Mouse (Mus musculus): Measurements from ENCODE around the gene Pex11b.
A peak's percentile ranks its signal among the peaks of the same experiment; 100 is the strongest.

The Pex11b gene

DNA sequence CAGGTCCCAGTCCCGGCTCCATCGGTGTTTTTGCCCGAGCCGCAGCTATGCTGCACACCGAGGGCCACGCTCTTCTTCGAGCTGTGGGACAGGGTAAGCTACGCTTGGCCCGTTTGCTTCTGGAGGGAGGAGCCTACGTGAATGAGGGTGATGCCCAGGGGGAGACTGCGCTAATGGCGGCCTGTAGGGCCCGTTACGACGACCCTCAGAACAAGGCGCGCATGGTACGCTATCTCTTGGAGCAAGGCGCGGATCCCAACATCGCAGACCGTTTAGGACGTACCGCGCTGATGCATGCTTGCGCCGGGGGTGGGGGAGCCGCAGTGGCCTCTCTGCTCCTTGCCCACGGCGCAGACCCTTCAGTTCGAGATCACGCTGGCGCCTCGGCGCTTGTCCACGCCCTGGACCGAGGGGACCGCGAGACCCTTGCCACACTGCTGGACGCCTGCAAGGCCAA lies 37.7 kb upstream of the Pex11b start:
- peaks cover 51% of the 10 kb centered on the region for H3K27me3 ChIP-seq (ENCODE audit: insufficient read depth, low read length)
- no peaks in the 10 kb centered on the region for H3K36me3 ChIP-seq (ENCODE audit: insufficient read depth, low read length)
- no peaks in the 10 kb centered on the region for H3K9me3 ChIP-seq (ENCODE audit: low read length)
- peaks cover 83% of the 10 kb centered on the region for H3K4me1 ChIP-seq (replicated peaks; ENCODE audit: low read depth, low read length)
- H3K4me3 ChIP-seq (replicated peaks; ENCODE audit: low read length): peak overlapping the region; percentile 81
- TF ChIP-seq POU5F1 (IDR thresholded peaks at IDR 0.05; ENCODE audit: borderline replicate concordance, low read length): no peak
- no peak for TF ChIP-seq CTCF (conservative IDR thresholded peaks at IDR 0.05; ENCODE audit: low read length)
- no peak for TF ChIP-seq NANOG (IDR thresholded peaks at IDR 0.05; ENCODE audit: borderline replicate concordance, low read length)

DNA sequence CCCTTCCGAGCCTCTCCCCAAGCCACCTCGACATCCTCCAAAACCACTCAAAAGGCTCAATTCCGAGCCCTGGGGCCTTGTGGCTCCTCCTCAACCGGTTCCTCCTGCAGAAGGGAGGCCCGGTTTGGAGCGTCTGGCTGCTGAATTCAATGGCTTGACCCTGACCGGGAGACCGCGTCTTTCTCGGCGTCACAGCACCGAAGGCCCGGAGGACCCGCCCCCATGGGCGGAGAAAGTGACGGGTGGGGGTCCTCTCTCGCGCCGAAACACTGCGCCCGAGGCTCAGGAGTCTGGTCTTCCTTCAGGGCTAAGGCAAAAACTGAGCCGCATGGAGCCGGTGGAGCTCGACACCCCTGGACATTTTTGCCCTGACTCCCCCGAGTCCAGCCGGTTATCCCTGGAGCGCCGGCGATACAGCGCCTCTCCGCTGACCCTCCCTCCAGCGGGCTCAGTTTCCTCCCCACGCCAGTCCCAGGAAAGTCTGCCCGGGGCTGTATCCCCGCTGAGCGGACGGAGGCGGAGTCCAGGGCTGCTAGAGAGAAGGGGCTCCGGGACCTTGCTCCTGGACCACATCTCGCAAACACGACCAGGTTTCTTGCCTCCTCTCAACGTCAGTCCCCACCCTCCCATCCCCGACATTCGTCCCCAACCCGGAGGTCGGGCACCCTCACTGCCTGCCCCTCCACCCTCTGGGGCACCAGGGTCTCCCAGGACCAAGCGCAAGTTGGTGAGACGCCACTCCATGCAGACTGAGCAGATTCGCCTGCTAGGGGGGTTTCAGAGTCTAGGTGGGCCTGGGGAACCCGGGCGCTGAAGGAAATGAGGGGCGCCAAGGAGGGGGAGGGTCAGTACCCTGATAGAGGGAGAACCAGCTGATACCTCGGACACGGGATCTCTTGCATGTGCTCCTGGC lies 36.8 kb upstream of the Pex11b start:
- H3K9me3 ChIP-seq (ENCODE audit: low read length): no peaks in the 10 kb centered on the region
- H3K27me3 ChIP-seq (ENCODE audit: insufficient read depth, low read length): peaks cover 60% of the 10 kb centered on the region
- H3K4me1 ChIP-seq (replicated peaks; ENCODE audit: low read depth, low read length): peaks cover 83% of the 10 kb centered on the region
- peak overlapping the region; percentile 81 for H3K4me3 ChIP-seq (replicated peaks; ENCODE audit: low read length)
- TF ChIP-seq CTCF (conservative IDR thresholded peaks at IDR 0.05; ENCODE audit: low read length): no peak
- TF ChIP-seq NANOG (IDR thresholded peaks at IDR 0.05; ENCODE audit: borderline replicate concordance, low read length): no peak
- no peak for TF ChIP-seq POU5F1 (IDR thresholded peaks at IDR 0.05; ENCODE audit: borderline replicate concordance, low read length)
- H3K36me3 ChIP-seq (ENCODE audit: insufficient read depth, low read length): no peaks in the 10 kb centered on the region

DNA sequence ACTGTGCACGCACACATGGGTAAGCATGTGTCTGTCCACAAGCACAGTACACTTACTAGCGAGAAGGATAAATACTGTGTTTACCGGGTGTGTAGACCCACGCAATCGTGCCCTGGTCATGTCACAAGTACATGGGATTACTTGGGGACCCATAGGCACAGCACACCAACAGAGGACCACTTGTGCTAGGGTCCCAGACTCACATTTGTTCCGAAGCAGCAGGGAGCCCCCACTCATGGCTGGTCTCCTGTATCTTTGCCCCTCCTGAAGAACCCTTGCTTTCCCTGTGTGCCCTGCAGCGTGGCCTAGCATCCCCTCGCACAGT lies 36.1 kb upstream of the Pex11b start:
- H3K4me3 ChIP-seq (replicated peaks; ENCODE audit: low read length): peak overlapping the region; percentile 81
- H3K36me3 ChIP-seq (ENCODE audit: insufficient read depth, low read length): no peaks in the 10 kb centered on the region
- no peaks in the 10 kb centered on the region for H3K9me3 ChIP-seq (ENCODE audit: low read length)
- peaks cover 82% of the 10 kb centered on the region for H3K4me1 ChIP-seq (replicated peaks; ENCODE audit: low read depth, low read length)
- TF ChIP-seq CTCF (conservative IDR thresholded peaks at IDR 0.05; ENCODE audit: low read length) (no peak), POU5F1 (IDR thresholded peaks at IDR 0.05; ENCODE audit: borderline replicate concordance, low read length) (no peak), NANOG (IDR thresholded peaks at IDR 0.05; ENCODE audit: borderline replicate concordance, low read length) (no peak)
- peaks cover 60% of the 10 kb centered on the region for H3K27me3 ChIP-seq (ENCODE audit: insufficient read depth, low read length)

DNA sequence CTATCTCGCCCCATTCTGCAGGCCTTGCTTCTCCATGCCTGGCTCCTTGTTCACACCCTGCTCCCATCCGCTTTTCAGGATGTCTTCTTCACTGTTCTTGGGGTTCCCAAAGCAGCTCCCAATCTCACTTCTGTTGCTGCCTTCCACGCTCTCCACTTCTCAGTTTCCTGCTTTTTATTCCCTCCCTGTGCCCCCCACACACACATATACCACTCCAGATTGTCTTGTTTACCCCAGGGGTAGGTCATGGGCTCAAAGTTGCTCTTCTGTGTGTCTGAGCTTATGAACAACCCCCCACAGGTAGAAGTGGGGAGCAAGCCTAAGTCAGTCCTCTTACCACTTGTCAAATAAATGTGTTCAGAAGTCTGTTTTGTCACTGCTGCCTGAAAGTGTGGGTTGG lies 35.8 kb upstream of the Pex11b start:
- H3K36me3 ChIP-seq (ENCODE audit: insufficient read depth, low read length): no peaks in the 10 kb centered on the region
- TF ChIP-seq NANOG (IDR thresholded peaks at IDR 0.05; ENCODE audit: borderline replicate concordance, low read length) (no peak), CTCF (conservative IDR thresholded peaks at IDR 0.05; ENCODE audit: low read length) (no peak), POU5F1 (IDR thresholded peaks at IDR 0.05; ENCODE audit: borderline replicate concordance, low read length) (no peak)
- peaks cover 60% of the 10 kb centered on the region for H3K27me3 ChIP-seq (ENCODE audit: insufficient read depth, low read length)
- H3K4me1 ChIP-seq (replicated peaks; ENCODE audit: low read depth, low read length): peaks cover 82% of the 10 kb centered on the region
- no peaks in the 10 kb centered on the region for H3K9me3 ChIP-seq (ENCODE audit: low read length)
- no peak overlapping the region for H3K4me3 ChIP-seq (replicated peaks; ENCODE audit: low read length)

DNA sequence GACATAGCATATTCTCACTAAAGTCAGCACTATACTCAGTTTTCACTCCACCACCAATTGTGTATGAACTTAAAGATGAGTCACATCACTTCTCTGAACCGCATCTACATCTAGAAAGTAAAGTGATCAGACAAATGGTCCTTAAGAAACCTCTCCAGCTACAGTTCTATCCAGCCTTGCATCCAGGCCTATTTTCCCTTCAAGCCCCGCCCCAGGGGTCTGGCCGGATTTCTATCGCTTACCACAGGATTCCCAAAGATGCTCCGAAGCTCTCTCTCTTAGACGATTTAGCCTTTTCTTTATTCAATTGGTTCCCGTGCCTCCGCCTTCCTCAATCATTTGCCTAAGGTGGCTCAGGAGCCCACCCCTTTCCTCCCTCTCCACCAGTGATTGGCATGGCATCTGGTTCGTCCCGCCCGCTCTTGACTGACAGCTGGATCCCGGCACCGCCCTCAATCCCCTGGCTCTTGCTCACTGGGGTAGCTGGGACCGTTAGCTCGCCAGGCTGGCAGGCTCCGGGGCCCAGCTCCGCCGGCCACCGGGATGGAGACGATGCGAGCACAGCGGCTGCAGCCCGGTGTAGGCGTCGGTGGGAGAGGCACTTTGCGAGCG lies 34.4 kb upstream of the Pex11b start, which contains the start of gene Lix1l:
TSS of gene Lix1l (plus strand) at position 511 of the 612 bp plus-strand sequence.
- Histone ChIP-seq H3K4me1 (replicated peaks; ENCODE audit: low read depth, low read length) (peaks cover 71% of the 10 kb centered on the region), H3K27me3 (ENCODE audit: insufficient read depth, low read length) (peaks cover 56% of the 10 kb centered on the region), H3K9me3 (ENCODE audit: low read length) (no peaks in the 10 kb centered on the region), H3K36me3 (ENCODE audit: insufficient read depth, low read length) (no peaks in the 10 kb centered on the region), H3K4me3 (replicated peaks; ENCODE audit: low read length) (peak within 1 kb of the TSS; percentile 83)
- TF ChIP-seq POU5F1 (IDR thresholded peaks at IDR 0.05; ENCODE audit: borderline replicate concordance, low read length): no peak
- no peak for TF ChIP-seq CTCF (conservative IDR thresholded peaks at IDR 0.05; ENCODE audit: low read length)
- TF ChIP-seq NANOG (IDR thresholded peaks at IDR 0.05; ENCODE audit: borderline replicate concordance, low read length): no peak

DNA sequence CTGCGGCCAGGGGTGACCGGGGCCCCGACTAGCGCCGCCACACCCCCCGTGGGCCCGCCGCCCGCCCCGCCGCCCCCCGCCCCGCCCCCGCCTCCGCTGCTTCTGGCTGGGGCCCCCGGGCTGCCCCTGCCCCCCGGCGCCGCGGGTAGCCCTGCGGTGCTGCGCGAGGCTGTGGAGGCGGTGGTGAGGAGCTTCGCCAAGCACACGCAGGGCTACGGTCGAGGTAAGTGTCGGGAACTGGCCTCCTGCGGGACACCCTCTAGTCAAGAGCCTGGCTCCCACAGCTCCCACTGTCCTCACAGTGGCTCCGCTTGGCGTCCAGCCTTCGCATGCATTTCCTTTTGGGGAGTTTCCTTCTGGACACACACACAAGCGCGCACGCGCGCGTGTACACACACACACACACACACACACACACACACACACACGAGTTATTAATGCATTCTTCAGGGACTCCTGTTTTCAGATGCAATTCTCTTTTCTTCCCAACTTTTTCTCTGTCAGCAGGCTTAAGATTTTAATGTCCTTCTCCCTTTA lies 33.9 kb upstream of the Pex11b start:
- Histone ChIP-seq H3K4me1 (replicated peaks; ENCODE audit: low read depth, low read length) (peaks cover 66% of the 10 kb centered on the region), H3K36me3 (ENCODE audit: insufficient read depth, low read length) (no peaks in the 10 kb centered on the region), H3K4me3 (replicated peaks; ENCODE audit: low read length) (peak overlapping the region; percentile 83), H3K9me3 (ENCODE audit: low read length) (no peaks in the 10 kb centered on the region), H3K27me3 (ENCODE audit: insufficient read depth, low read length) (peaks cover 50% of the 10 kb centered on the region)
- TF ChIP-seq CTCF (conservative IDR thresholded peaks at IDR 0.05; ENCODE audit: low read length) (no peak), NANOG (IDR thresholded peaks at IDR 0.05; ENCODE audit: borderline replicate concordance, low read length) (no peak), POU5F1 (IDR thresholded peaks at IDR 0.05; ENCODE audit: borderline replicate concordance, low read length) (no peak)

DNA sequence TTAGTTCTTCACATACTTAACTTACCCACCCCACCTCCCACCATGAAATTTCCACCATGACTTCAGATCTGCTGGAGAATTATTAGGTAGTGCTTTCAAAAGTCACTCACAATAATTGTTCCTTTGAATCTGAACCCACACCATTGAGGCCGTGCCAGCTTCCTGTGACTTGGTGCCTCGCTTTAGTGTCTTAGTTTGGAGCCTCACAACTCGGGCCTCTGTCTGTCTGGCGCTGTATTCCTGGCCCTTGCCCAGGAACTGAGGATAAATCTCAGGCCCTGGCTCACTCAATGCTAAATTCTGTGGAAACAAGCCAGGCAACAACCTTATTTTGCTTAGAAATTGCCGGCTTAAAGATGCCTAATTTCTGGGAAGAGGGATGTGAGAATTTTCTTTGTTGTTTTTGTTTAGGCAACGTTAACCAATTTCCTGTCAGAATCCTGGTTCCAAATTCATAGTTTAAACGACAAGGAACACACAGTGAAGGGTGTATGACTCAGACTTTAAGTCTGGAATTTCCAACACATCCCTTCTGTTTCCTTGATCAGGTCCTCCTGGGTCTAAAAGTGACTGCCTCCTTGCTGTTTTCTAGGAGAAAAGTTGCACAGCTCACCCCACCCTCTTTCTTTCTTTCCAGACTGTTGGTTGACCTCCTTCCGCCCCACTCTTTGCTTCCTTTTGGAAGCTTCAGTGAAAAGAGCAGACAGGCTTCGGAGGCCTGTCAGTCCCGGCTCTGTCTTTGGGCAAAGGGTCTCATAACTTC lies 33.1 kb upstream of the Pex11b start:
- TF ChIP-seq CTCF (conservative IDR thresholded peaks at IDR 0.05; ENCODE audit: low read length): no peak
- no peak for TF ChIP-seq POU5F1 (IDR thresholded peaks at IDR 0.05; ENCODE audit: borderline replicate concordance, low read length)
- no peak for TF ChIP-seq NANOG (IDR thresholded peaks at IDR 0.05; ENCODE audit: borderline replicate concordance, low read length)
- peaks cover 42% of the 10 kb centered on the region for H3K27me3 ChIP-seq (ENCODE audit: insufficient read depth, low read length)
- no peaks in the 10 kb centered on the region for H3K36me3 ChIP-seq (ENCODE audit: insufficient read depth, low read length)
- no peaks in the 10 kb centered on the region for H3K9me3 ChIP-seq (ENCODE audit: low read length)
- H3K4me3 ChIP-seq (replicated peaks; ENCODE audit: low read length): peak overlapping the region; percentile 83
- peaks cover 58% of the 10 kb centered on the region for H3K4me1 ChIP-seq (replicated peaks; ENCODE audit: low read depth, low read length)

DNA sequence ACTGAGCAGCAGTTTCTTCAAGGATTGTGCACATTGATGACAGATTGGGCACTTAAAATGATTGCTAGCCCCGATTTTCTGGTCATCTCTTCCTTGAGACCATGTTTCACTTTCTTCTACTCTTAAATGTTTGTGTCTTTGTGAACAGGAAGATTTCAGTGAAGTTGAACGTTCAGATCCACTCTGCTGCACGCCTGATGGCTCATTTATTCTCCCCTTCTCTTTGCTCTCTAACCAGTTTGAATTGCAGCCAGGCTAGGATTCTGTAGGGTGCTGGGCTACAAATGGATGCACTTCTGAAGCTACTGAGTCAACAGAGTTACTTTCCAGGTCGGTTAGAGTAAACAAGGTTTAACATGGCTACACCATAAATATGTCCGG lies 32.5 kb upstream of the Pex11b start:
- Histone ChIP-seq H3K4me3 (replicated peaks; ENCODE audit: low read length) (no peak overlapping the region), H3K27me3 (ENCODE audit: insufficient read depth, low read length) (peaks cover 36% of the 10 kb centered on the region), H3K36me3 (ENCODE audit: insufficient read depth, low read length) (no peaks in the 10 kb centered on the region), H3K9me3 (ENCODE audit: low read length) (no peaks in the 10 kb centered on the region), H3K4me1 (replicated peaks; ENCODE audit: low read depth, low read length) (peaks cover 52% of the 10 kb centered on the region)
- TF ChIP-seq POU5F1 (IDR thresholded peaks at IDR 0.05; ENCODE audit: borderline replicate concordance, low read length) (no peak), CTCF (conservative IDR thresholded peaks at IDR 0.05; ENCODE audit: low read length) (no peak), NANOG (IDR thresholded peaks at IDR 0.05; ENCODE audit: borderline replicate concordance, low read length) (no peak)

All from E14TG2a.4 (cell line).